Mouse (Mus musculus) neural tube, embryonic 11.5 days (tissue): ENCODE measurements at regions not wholly inside any gene's neighbourhood (a gene's known extent, or its start where the extent isn't known, plus 50 kb on each side); places are given as distances from the start of the nearest gene placed in this dataset.

Experiments used
- ATAC-seq: fragments of 200-750 bp; cut with Nextera tagmentation; 2 replicates; pipeline ENCODE4 v1.8.0; 2017; ENCODE audit warnings: moderate number of reproducible peaks, mild to moderate bottlenecking, moderate TSS enrichment, moderate library complexity; ENCODE audit not compliant: insufficient read depth, low FRiP score, low TSS enrichment
- DNase-seq: peaks from one replicate; pipeline ENCODE4 v3.0.0-alpha.2; 2015; ENCODE audit warnings: low spot score
- H3K27ac ChIP-seq: fragments of 300-500 bp; sonication (generic); 2 replicates; pipeline ENCODE4 v1.5.1; 2014; ENCODE audit warnings: low read depth, mild to moderate bottlenecking, low read length
- H3K27me3 ChIP-seq: fragments of 300-500 bp; sonication (generic); 2 replicates; pipeline ENCODE4 v1.6.1; 2014; ENCODE audit warnings: mild to moderate bottlenecking, low read length, mixed read lengths; ENCODE audit not compliant: control insufficient read depth, insufficient read depth
- H3K36me3 ChIP-seq: fragments of 300-500 bp; sonication (generic); 2 replicates; pipeline ENCODE4 v1.6.1; 2014; ENCODE audit warnings: mild to moderate bottlenecking, low read length, moderate library complexity, mixed read lengths; ENCODE audit not compliant: control insufficient read depth, insufficient read depth
- H3K4me1 ChIP-seq: fragments of 300-500 bp; sonication (generic); 2 replicates; pipeline ENCODE4 v1.6.1; 2014; ENCODE audit warnings: low read length, mixed read lengths; ENCODE audit not compliant: control insufficient read depth, insufficient read depth
- H3K4me2 ChIP-seq: fragments of 300-500 bp; sonication (generic); 2 replicates; pipeline ENCODE4 v1.6.1; 2014; ENCODE audit warnings: low read depth, mild to moderate bottlenecking, moderate library complexity
- H3K4me3 ChIP-seq: fragments of 300-500 bp; sonication (generic); 2 replicates; pipeline ENCODE4 v1.5.1; 2014; ENCODE audit warnings: low read depth, low read length
- H3K9ac ChIP-seq: fragments of 300-500 bp; sonication (generic); 2 replicates; pipeline ENCODE4 v1.6.1; 2014; ENCODE audit warnings: mild to moderate bottlenecking, low read length
- H3K9me3 ChIP-seq: fragments of 300-500 bp; sonication (generic); 2 replicates; pipeline ENCODE4 v1.6.1; 2016; ENCODE audit warnings: low read length; ENCODE audit not compliant: control insufficient read depth
- WGBS: fragments of 180-500 bp; shearing (Covaris S2); extraction: QIAGEN DNeasy Blood & Tissue Kit; methylation state at CpG from one replicate; pipeline ENCODE4 v1.1.7; 2014; 5-methylcytosine and 5-hydroxymethylcytosine counted together

DNA sequence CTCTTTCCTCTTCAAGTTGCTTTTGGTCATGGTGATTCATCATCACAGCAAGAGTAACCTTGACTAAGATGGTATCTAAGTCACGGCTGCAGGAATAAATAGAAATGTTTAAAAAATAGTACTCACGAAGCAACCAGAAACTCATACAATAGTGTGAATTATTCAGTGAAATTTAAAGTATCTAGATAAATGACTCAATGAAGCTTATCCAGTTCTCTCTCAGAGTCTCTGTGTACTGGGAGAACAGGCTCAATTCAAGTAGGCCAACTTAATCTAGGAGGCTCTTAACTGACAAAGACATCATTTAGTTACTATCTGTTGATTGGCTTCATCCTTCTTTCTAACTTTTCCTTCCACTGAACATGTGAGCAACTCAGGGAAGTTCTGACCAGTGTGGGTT, 175.5 kb upstream of the Pcdh15 start:
- ATAC-seq (no peak), DNase-seq (no peak)
- no peaks in the 10 kb centered on the region for H3K27me3 ChIP-seq
- WGBS, result 87% methylated on average over 2 of the region's 2 CpGs
- no peaks in the 10 kb centered on the region for H3K9me3 ChIP-seq
- no peak overlapping the region for H3K4me3 ChIP-seq
- H3K36me3 ChIP-seq, result no peaks in the 10 kb centered on the region
- H3K9ac ChIP-seq, result no peak overlapping the region
- no peak overlapping the region for H3K4me2 ChIP-seq
- no peak overlapping the region for H3K27ac ChIP-seq
- no peaks in the 10 kb centered on the region for H3K4me1 ChIP-seq

DNA sequence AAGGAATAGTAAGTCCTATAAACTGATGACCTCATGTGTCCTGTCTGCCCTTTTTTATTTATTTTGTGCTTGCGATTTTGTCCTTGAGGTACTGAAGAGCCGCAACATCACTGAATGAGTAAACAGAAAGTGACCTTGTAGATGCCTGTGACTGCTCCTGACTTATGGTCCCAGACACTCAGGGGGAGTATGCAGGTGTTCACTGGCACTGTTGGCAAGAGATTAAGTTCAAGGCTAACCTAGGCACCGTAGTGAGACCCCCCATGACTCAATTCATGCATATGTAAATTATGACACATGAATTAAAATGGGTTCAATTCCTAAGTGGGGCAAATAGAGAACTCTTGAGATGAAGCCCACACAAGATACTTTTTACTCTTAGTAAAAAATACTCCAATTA, 142.2 kb upstream of the Pcdh15 start:
- H3K9ac ChIP-seq, result no peak overlapping the region
- no peaks in the 10 kb centered on the region for H3K36me3 ChIP-seq
- no peak for DNase-seq
- H3K27ac ChIP-seq, result no peak overlapping the region
- no peak overlapping the region for H3K4me3 ChIP-seq
- no peaks in the 10 kb centered on the region for H3K4me1 ChIP-seq
- no peak for ATAC-seq
- no peaks in the 10 kb centered on the region for H3K9me3 ChIP-seq
- no peak overlapping the region for H3K4me2 ChIP-seq
- WGBS, result 73% methylated on average over 3 of the region's 3 CpGs
- no peaks in the 10 kb centered on the region for H3K27me3 ChIP-seq

DNA sequence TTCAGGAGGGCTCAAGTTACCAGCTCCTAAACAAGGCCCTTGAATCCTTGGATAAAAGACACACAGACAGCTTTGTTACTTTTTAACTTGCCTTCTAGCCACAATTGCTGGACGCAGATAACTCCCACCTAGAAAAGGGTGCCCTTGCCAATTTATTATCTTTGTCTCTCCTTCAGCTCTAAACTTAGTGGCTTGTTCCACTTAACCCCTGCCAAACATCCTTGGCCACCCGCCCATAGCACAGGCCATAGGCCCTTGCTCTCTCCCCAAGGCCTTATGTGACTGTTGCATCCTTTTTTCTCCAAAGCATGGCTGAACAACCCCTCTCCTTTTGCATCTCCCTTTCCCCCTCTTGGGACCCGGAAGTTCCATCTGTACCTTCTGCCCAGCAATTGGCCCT, 139.1 kb upstream of the Pcdh15 start:
- Histone ChIP-seq H3K9ac (no peak overlapping the region), H3K27me3 (no peaks in the 10 kb centered on the region), H3K4me2 (no peak overlapping the region), H3K4me1 (no peaks in the 10 kb centered on the region), H3K36me3 (no peaks in the 10 kb centered on the region), H3K27ac (no peak overlapping the region), H3K4me3 (no peak overlapping the region), H3K9me3 (no peaks in the 10 kb centered on the region)
- DNase-seq, result no peak
- no peak for ATAC-seq
- WGBS, result 51% methylated on average over 3 of the region's 3 CpGs

DNA sequence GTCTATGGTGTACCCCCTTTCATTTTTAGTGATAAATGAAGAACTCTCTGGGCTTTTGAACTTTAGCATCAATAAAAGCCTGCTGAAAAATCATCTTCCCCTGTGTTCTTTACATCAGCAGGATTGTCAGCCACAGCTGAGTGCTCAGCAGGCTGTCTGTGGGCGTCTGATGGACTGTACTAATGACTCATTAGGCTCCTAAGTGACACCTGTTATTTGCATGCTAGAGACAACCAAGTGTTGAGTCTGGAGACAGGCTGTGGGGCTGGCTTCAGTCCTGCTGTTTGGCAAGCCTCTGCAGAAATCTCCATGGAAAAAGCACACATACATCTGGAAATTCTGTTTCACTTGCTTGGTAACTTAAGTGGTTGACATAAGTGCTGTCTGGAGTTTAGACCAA, 117.8 kb upstream of the Pcdh15 start:
- H3K4me3 ChIP-seq, result no peak overlapping the region
- no peak overlapping the region for H3K9ac ChIP-seq
- H3K27ac ChIP-seq, result no peak overlapping the region
- no peaks in the 10 kb centered on the region for H3K36me3 ChIP-seq
- H3K4me2 ChIP-seq, result no peak overlapping the region
- 30% methylated on average over 1 of the region's 1 CpGs for WGBS
- no peaks in the 10 kb centered on the region for H3K27me3 ChIP-seq
- no peak for ATAC-seq
- no peaks in the 10 kb centered on the region for H3K9me3 ChIP-seq
- H3K4me1 ChIP-seq, result no peaks in the 10 kb centered on the region
- DNase-seq, result no peak

DNA sequence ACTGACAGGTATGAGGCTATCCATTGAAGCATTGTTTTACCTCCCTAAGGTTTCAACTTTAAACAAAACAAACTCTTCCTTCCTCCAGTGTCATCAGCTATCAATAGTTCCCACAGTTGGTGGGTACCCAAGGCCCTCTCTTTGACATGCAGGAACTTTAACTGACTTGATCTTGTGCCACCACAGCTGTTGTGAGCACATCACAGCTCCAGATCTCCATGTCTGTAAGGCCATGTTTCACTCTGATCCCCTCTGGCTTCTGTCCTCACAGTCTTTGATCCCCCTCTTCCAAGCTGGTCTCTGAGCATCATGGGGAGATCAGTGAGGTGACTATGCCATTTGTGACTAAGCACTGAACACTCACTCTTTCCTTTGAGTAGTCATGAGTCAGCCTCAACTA, 110.8 kb upstream of the Pcdh15 start:
- no peaks in the 10 kb centered on the region for H3K4me1 ChIP-seq
- no peaks in the 10 kb centered on the region for H3K27me3 ChIP-seq
- DNase-seq (no peak), ATAC-seq (no peak)
- H3K9me3 ChIP-seq, result no peaks in the 10 kb centered on the region
- no peak overlapping the region for H3K9ac ChIP-seq
- H3K27ac ChIP-seq, result no peak overlapping the region
- no peaks in the 10 kb centered on the region for H3K36me3 ChIP-seq
- no peak overlapping the region for H3K4me3 ChIP-seq
- no peak overlapping the region for H3K4me2 ChIP-seq

DNA sequence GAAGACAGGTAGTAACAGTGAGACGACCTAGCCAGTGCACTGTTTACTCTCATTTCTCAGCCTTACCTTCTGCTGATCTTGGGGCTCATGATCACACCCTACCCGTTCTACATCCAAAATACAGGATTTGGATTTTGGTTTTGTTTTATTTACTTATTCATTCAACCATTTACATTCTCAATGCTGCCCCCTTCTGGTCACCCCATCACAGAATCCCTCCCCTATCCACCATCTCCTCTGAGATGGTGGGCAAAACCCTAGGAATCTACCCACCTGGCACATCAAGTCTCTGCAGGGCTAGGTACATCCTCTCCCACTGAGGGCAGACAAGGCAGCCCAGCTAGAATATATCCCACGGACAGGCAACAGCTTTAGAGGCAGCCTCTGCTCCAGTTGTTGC, 88.2 kb upstream of the Pcdh15 start:
- peak; percentile 12 for DNase-seq
- Histone ChIP-seq H3K9ac (no peak overlapping the region), H3K27me3 (no peaks in the 10 kb centered on the region), H3K27ac (no peak overlapping the region), H3K9me3 (no peaks in the 10 kb centered on the region), H3K4me1 (no peaks in the 10 kb centered on the region), H3K4me2 (no peak overlapping the region), H3K36me3 (no peaks in the 10 kb centered on the region), H3K4me3 (no peak overlapping the region)
- WGBS, result 67% methylated on average over 3 of the region's 3 CpGs
- no peak for ATAC-seq

DNA sequence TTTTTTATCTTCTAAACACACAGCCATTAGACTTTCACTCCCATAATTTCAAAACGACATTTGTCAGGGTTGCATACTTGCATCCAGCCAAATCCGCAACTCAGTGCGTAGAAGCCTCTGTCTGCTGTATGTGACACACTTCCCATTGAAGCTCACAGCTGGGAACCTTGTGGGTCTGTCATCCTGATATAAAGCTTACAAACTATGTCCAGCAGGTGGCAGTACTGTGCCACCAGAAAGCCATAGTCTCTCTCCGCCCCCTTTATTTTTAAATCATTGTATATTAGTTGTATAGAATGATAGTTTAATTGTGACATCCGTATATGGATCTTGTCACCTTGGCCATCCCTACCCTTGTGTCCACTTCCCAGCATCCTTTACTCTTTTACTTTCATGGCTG, 87.3 kb upstream of the Pcdh15 start:
- H3K4me2 ChIP-seq, result no peak overlapping the region
- 71% methylated on average over 5 of the region's 5 CpGs for WGBS
- H3K9ac ChIP-seq, result no peak overlapping the region
- ATAC-seq, result peak; percentile 48; the same call in 1 of the 2 replicates
- no peaks in the 10 kb centered on the region for H3K27me3 ChIP-seq
- H3K4me1 ChIP-seq, result no peaks in the 10 kb centered on the region
- DNase-seq, result peak; percentile 10
- no peaks in the 10 kb centered on the region for H3K9me3 ChIP-seq
- H3K36me3 ChIP-seq, result no peaks in the 10 kb centered on the region
- H3K4me3 ChIP-seq, result no peak overlapping the region
- no peak overlapping the region for H3K27ac ChIP-seq

DNA sequence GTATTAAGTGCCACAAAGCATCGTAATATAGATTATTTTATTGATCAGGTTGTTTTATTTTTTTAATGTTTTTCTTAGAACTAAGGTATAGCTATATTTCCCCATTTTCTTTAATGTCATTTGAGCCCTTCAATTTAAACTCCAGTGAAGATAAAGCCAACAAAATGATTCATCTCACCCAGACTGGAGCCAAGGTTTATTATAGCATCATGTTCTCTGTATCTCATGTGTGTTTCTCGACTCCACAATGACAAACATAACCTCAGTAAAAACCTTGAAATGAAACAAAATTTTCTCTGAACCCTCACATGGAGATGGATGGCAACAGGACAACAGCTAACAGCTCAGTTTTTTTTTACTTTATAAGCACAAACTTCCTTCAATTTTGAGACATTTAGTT, 61.7 kb upstream of the Pcdh15 start:
- Histone ChIP-seq H3K4me3 (no peak overlapping the region), H3K27me3 (no peaks in the 10 kb centered on the region), H3K27ac (no peak overlapping the region), H3K36me3 (no peaks in the 10 kb centered on the region), H3K9ac (no peak overlapping the region), H3K9me3 (no peaks in the 10 kb centered on the region), H3K4me1 (no peaks in the 10 kb centered on the region), H3K4me2 (no peak overlapping the region)
- ATAC-seq (no peak), DNase-seq (no peak)
- WGBS, result 85% methylated on average over 2 of the region's 2 CpGs

DNA sequence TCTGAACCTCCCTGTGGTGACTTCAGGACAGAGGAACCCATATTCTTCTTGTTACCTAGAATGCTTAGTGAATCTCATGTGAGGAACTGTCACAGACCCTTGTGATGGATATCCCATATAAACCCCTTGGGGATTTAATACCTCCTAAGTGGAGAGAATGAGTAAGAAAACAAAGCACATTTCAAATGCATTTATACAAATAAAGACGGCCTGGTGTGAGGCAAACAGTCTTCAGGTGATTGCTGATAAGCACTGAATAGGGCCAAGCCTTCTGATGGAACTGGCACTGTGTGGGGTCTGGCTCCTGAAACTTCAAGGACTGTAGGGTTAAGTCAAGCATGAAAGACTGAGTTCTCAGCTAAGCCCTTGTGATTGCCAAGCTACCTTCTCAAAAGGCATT, 59.6 kb upstream of the Pcdh15 start:
- no peak overlapping the region for H3K4me2 ChIP-seq
- H3K4me1 ChIP-seq, result no peaks in the 10 kb centered on the region
- H3K4me3 ChIP-seq, result no peak overlapping the region
- WGBS, result 75% methylated on average over 1 of the region's 1 CpGs
- ATAC-seq, result no peak
- H3K27me3 ChIP-seq, result no peaks in the 10 kb centered on the region
- no peak overlapping the region for H3K27ac ChIP-seq
- H3K36me3 ChIP-seq, result no peaks in the 10 kb centered on the region
- no peak for DNase-seq
- no peak overlapping the region for H3K9ac ChIP-seq
- no peaks in the 10 kb centered on the region for H3K9me3 ChIP-seq
